Mouse (Mus musculus) kidney, adult 8-10 months (tissue): ENCODE measurements around the gene Mansc1.

Source experiments
- DNase-seq, 2 experiments: peaks; one replicate each; pipeline ENCODE4 v3.0.0; 2022

Gene Mansc1

DNA sequence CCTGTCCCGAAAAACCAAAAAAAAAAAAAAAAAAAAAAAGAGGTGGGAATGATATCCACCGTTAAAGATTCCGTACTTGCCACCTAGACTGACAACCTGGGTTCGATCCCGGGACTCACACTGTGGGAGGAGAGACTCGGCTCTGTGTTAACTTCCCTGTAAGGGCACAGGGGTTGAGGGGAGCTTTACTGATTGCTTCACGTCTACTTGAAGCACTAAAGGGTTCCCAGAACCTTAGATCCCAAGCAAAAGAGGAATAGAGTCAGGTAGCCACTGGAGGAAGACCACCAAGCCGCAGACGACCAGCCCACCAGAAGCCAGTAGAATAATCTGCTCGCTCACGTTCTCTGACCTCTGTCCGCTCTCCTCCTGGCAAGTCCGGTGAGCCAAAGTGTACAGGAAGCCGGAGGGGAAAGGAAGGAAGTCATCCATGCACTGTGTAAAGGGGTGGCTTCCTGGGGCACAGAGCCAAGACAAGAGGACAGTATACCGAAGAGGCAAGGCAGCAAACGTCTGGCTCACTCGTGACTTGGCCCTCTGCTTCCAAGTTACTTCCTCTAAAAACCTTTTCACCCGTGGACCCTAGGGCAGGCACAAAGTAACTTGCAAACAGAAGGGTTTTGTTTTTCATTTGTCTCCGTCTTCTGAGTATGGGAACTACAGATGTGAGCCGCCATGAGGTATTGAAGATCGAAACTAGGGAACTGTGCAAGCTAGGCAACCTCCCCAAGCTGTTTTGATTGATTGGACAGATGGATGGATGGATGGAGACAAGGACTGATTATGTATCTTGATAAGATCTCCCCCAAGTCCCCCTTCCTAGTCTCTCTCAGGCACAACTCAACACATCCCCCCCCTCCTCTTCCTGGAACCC lies 37.5 kb downstream of the Mansc1 start:
- DNase-seq: peak; percentile 85 to 86

GRCm38 (mm10) chr6:134591614-134592013 lies 40.7 kb downstream of the Mansc1 start:
- no peak for DNase-seq

GRCm38 (mm10) chr6:134586241-134586640 lies 46.0 kb downstream of the Mansc1 start:
- no peak for DNase-seq

- DNase-seq: no peak
Observed at GRCm38 (mm10) chr6:134584616-134585015, 47.7 kb downstream of the Mansc1 start.

GRCm38 (mm10) chr6:134582110-134582509 lies 50.2 kb downstream of the Mansc1 start:
- DNase-seq: no peak

GRCm38 (mm10) chr6:134579506-134579905 lies 52.8 kb downstream of the Mansc1 start:
- no peak for DNase-seq

DNA sequence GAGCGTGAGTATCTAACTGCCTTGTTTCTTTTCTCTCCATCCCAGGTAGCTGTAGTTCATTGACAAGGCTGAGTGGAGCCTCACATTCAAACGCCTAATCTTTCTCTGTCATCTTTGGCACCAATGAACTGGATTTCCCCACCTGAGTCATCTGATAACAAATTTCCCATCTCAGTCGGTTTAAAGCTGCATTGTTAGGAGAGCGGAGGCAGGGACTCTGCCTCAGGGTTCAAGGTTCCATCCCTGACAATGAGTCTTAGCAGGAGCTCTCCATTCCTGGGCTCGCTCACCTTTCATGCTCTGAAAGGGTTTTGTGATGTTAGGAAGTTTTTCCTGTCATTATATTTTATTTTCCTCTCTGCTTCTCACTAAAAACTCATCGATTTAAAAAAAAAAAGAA lies 54.2 kb downstream of the Mansc1 start:
- DNase-seq: no peak

DNA sequence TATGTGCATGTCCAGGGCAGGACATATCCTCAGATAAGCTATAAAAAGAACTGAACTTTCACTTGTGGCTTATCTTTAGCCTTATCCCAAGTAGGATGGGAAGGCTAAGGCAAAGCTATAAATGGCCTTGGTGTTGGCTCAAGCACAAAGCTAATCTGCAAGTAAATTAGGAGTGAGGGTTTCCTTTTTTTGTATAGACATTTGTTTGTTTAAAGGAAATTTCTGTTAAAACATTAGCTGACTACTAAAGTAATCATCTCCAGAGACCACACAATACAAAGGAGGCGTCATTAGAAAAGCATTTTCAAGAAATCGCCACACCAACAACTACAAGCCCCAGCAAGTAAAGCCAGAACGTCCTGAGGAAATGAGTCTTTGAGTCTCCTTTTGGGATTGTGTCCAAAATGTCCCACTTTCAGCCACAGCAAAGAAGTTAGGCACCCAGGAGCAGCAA lies 57.0 kb downstream of the Mansc1 start:
- no peak for DNase-seq

- DNase-seq: no peak
Observed at GRCm38 (mm10) chr6:134567986-134568556, 64.2 kb downstream of the Mansc1 start.

DNA sequence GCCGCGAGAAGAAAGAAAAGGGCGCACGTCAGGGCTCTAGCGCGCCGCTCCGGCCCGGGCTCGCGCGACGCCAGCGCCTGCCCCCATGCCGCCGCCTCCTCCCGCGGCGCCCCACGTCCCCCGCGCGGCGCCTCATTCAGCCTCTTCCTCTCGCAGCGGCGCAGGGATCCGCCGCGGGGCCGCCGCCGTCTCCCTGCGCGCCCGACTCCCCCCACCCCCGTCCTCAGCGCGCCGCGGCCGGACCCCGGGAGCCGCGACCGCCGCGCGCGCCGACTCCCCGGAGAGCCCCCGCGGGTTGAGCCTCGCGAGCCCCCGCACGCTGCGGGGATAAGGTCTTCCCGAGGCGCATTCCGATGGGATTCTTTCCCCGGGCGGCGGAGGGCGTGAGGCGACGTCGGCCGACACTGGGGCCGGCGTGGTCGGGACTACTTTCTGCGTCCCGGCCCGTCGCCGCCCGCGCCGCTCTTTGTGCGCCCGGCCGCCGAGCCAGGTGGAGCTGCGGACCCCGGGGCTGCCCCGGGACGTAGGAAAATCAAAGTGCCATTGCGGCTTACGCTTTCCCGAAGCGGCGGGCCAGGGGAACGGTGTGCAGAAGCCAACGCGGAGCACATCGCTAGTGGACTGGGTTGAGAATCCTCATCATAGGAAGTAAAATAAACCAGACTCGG lies 65.3 kb downstream of the Mansc1 start, which contains the start of gene Lrp6:
Gene Lrp6 (minus strand): TSS at position 148 of the 668 bp plus-strand sequence.
- DNase-seq: peak; percentile 71 to 78

DNA sequence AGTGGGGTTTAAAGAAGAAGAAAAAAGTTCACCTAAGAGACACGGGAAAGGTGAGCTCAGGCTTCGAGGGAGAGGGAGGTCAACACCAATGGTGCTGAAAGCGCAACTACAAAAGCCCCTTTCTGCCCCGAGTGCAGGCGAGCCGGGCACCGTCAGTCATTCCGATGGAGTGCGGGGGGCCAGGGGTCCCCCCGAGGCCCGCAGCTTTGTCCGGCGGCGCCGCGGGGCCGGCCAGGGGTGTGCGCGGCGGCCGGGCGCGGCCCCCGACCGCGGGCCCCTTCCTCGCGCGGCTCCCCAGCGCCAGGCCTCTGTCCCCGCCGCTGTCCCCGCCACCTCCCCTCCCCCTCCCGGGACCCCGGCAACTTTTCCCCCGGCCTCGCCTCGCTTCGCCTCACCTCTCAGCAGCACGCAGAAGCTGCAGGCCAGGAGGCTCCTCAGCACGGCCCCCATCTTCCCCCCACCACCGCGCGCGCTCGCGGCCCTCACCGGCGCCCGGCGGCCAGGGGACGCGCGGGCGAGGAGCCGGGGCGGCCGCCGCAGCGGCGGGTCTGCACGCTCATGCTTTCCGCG lies 66.0 kb downstream of the Mansc1 start:
- DNase-seq: no peak

- DNase-seq: peak; percentile 45
Observed at GRCm38 (mm10) chr6:134565606-134566247, 66.6 kb downstream of the Mansc1 start.

- peak; percentile 21 to 63 for DNase-seq
Observed at GRCm38 (mm10) chr6:134564539-134564938, 67.7 kb downstream of the Mansc1 start.

DNA sequence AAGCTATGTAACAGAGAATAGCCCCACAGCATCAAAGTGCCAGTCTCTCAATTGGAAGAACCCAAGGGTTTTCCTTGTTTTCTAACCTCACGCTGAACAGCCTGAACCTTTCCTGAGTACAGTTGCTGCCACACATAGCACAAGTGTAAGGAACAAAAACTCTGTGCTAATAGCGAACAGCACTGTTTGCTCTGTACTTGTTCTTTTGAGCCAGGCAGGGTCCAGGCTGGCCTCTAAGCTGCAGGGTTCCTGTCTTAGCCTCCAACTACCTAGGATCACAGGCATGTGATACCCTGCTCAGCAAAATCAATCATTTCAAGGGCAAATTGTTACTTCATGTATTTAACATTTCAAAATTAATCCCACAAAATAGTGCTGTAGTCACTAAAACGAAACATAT lies 72.7 kb downstream of the Mansc1 start:
- no peak for DNase-seq
